Mouse (Mus musculus): ENCODE data around the gene Chid1. TPM values are rescaled to one million over a fixed set of nuclear protein-coding genes. Genes with fewer than 3 reads are reported as not detected.

The Chid1 gene
- polyA plus RNA-seq, 1 experiment from 2014 or later, result 20.5 TPM

DNA sequence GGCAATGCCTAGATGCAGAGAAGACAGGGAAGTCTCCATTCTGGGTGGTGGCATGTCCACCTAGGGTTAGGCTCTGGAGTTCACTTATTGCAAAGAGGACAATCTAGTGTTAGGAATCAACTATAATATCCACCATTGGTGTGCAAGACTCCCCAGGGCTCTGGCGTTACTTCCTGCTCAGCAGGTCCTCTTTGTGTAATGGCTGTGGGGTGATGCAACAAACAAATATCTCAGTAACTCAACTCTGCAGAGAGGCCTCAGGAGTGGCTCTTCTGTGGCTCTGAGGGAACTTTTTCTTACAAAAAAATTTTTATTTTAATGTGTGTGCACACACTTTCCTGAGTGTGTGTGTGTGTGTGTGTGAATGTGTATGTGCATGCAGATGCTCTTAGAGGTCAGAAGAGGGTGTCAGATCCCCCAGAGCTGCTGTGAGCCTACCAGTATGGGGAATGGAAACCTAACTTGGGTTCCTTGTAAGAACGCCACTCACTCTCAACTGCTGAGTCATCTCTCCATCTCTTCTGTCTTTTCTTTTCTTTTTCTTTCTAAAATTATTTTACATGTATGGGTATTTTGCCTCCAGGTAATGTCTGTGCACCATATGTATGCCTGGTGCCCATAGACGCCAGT, 9.9 kb upstream of the Chid1 start:
- ATAC-seq, result no peak
- Histone ChIP-seq H3K4me3 (ENCODE audit: low read depth, low read length) (no peak overlapping the region), H3K9me3 (ENCODE audit: control insufficient read depth) (no peaks in the 10 kb centered on the region), H3K4me1 (replicated peaks; ENCODE audit: control insufficient read depth, insufficient read depth, low read length) (no peaks in the 10 kb centered on the region), H3K27me3 (replicated peaks; ENCODE audit: control insufficient read depth, insufficient read depth, low read length) (no peaks in the 10 kb centered on the region), H3K9ac (ENCODE audit: low read depth, low read length) (no peak overlapping the region), H3K36me3 (ENCODE audit: control insufficient read depth, insufficient read depth) (no peaks in the 10 kb centered on the region), H3K4me2 (replicated peaks; ENCODE audit: low read depth) (no peak overlapping the region), H3K27ac (ENCODE audit: low read depth, low read length) (no peak overlapping the region)
- TF ChIP-seq CTCF (IDR thresholded peaks at IDR 0.05; ENCODE audit: low read depth), result no peak
- WGBS, result 87% methylated on average over 3 of the region's 3 CpGs

GRCm38 (mm10) chr7:141544654-141545053, 5.0 kb upstream of the Chid1 start:
- no peak for TF ChIP-seq CTCF (IDR thresholded peaks at IDR 0.05; ENCODE audit: low read depth)
- H3K27me3 ChIP-seq (replicated peaks; ENCODE audit: control insufficient read depth, insufficient read depth, low read length), result no peaks in the 10 kb centered on the region
- H3K36me3 ChIP-seq (ENCODE audit: control insufficient read depth, insufficient read depth), result no peaks in the 10 kb centered on the region
- no peak overlapping the region for H3K9ac ChIP-seq (ENCODE audit: low read depth, low read length)
- no peak for ATAC-seq
- H3K4me1 ChIP-seq (replicated peaks; ENCODE audit: control insufficient read depth, insufficient read depth, low read length), result peaks cover 6% of the 10 kb centered on the region; the same call in 1 of the 2 replicates
- no peak overlapping the region for H3K27ac ChIP-seq (ENCODE audit: low read depth, low read length)
- WGBS, result 72% methylated on average over 4 of the region's 4 CpGs
- H3K9me3 ChIP-seq (ENCODE audit: control insufficient read depth), result no peaks in the 10 kb centered on the region
- no peak overlapping the region for H3K4me2 ChIP-seq (replicated peaks; ENCODE audit: low read depth)
- no peak overlapping the region for H3K4me3 ChIP-seq (ENCODE audit: low read depth, low read length)

GRCm38 (mm10) chr7:141542588-141542987, 2.9 kb upstream of the Chid1 start:
- no peak for ATAC-seq
- WGBS, result 67% methylated on average over 2 of the region's 2 CpGs
- TF ChIP-seq CTCF (IDR thresholded peaks at IDR 0.05; ENCODE audit: low read depth), result no peak

GRCm38 (mm10) chr7:141541681-141542080, 2.0 kb upstream of the Chid1 start:
- WGBS, result 81% methylated on average over 4 of the region's 4 CpGs
- Histone ChIP-seq H3K9me3 (ENCODE audit: control insufficient read depth) (no peaks in the 10 kb centered on the region), H3K36me3 (ENCODE audit: control insufficient read depth, insufficient read depth) (no peaks in the 10 kb centered on the region), H3K4me2 (replicated peaks; ENCODE audit: low read depth) (no peak overlapping the region), H3K9ac (ENCODE audit: low read depth, low read length) (no peak overlapping the region), H3K4me1 (replicated peaks; ENCODE audit: control insufficient read depth, insufficient read depth, low read length) (peaks cover 6% of the 10 kb centered on the region; the same call in 1 of the 2 replicates), H3K27me3 (replicated peaks; ENCODE audit: control insufficient read depth, insufficient read depth, low read length) (no peaks in the 10 kb centered on the region), H3K4me3 (ENCODE audit: low read depth, low read length) (no peak overlapping the region), H3K27ac (ENCODE audit: low read depth, low read length) (no peak overlapping the region)
- TF ChIP-seq CTCF (IDR thresholded peaks at IDR 0.05; ENCODE audit: low read depth), result no peak
- no peak for ATAC-seq

More at GRCm38 (mm10) chr7:141542588-141542987, 2.9 kb upstream of the Chid1 start:
- Histone ChIP-seq H3K27me3 (replicated peaks; ENCODE audit: control insufficient read depth, insufficient read depth, low read length) (no peaks in the 10 kb centered on the region), H3K4me3 (ENCODE audit: low read depth, low read length) (no peak overlapping the region), H3K4me1 (replicated peaks; ENCODE audit: control insufficient read depth, insufficient read depth, low read length) (peaks cover 6% of the 10 kb centered on the region; the same call in 1 of the 2 replicates), H3K4me2 (replicated peaks; ENCODE audit: low read depth) (no peak overlapping the region), H3K9me3 (ENCODE audit: control insufficient read depth) (no peaks in the 10 kb centered on the region), H3K27ac (ENCODE audit: low read depth, low read length) (no peak overlapping the region), H3K9ac (ENCODE audit: low read depth, low read length) (no peak overlapping the region), H3K36me3 (ENCODE audit: control insufficient read depth, insufficient read depth) (no peaks in the 10 kb centered on the region)

GRCm38 (mm10) chr7:141540312-141541081, 840 bp upstream of the Chid1 start:
- Histone ChIP-seq H3K36me3 (ENCODE audit: control insufficient read depth, insufficient read depth) (no peaks in the 10 kb centered on the region), H3K27me3 (replicated peaks; ENCODE audit: control insufficient read depth, insufficient read depth, low read length) (no peaks in the 10 kb centered on the region), H3K4me3 (ENCODE audit: low read depth, low read length) (peak overlapping the region; percentile 75), H3K9me3 (ENCODE audit: control insufficient read depth) (no peaks in the 10 kb centered on the region), H3K27ac (ENCODE audit: low read depth, low read length) (peak overlapping the region; percentile 80; the same call in 1 of the 2 replicates), H3K4me2 (replicated peaks; ENCODE audit: low read depth) (peak overlapping the region; percentile 77), H3K9ac (ENCODE audit: low read depth, low read length) (no peak overlapping the region), H3K4me1 (replicated peaks; ENCODE audit: control insufficient read depth, insufficient read depth, low read length) (peaks cover 10% of the 10 kb centered on the region; the same call in 1 of the 2 replicates)
- WGBS, result 48% methylated on average over 13 of the region's 13 CpGs
- TF ChIP-seq CTCF (IDR thresholded peaks at IDR 0.05; ENCODE audit: low read depth), result no peak
- no peak for ATAC-seq

DNA sequence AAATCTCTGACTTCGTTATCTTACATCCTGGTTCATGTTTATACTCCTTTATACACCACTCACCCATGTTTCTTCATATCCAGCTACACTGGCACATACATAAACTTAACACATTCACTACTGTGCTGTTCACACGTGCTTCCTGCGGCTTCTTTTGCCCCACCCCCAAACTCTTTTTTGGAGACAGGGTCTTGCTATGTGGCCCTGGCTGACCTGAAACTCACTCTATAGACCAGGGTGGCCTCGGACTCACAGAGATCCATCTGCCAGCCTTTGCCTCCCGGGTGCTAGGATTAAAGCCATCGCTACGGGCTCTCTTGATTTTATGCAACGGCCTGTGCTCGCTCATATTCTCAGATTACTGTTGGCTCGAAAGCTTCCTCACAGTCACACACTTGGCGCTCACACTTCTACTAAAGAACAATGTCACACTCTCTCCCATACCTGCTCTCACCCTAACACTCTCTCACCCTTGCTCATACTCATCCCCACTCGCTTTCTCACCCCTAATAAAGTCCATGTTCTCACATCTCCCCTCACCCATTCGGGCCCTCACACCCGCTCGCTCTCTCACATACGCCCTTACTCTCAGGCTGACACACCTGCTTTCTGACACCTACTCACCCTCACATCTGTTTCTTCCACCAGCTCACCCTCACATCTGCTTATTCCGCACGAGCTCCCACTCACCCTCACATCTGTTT, 653 bp downstream of the Chid1 start:
- Histone ChIP-seq H3K27me3 (replicated peaks; ENCODE audit: control insufficient read depth, insufficient read depth, low read length) (no peaks in the 10 kb centered on the region), H3K9me3 (ENCODE audit: control insufficient read depth) (no peaks in the 10 kb centered on the region), H3K9ac (ENCODE audit: low read depth, low read length) (peak overlapping the region; percentile 63), H3K4me1 (replicated peaks; ENCODE audit: control insufficient read depth, insufficient read depth, low read length) (peaks cover 14% of the 10 kb centered on the region; the same call in 1 of the 2 replicates), H3K36me3 (ENCODE audit: control insufficient read depth, insufficient read depth) (no peaks in the 10 kb centered on the region), H3K27ac (ENCODE audit: low read depth, low read length) (peak overlapping the region; percentile 80), H3K4me2 (replicated peaks; ENCODE audit: low read depth) (peak overlapping the region; percentile 77), H3K4me3 (ENCODE audit: low read depth, low read length) (peak overlapping the region; percentile 75)
- no peak for TF ChIP-seq CTCF (IDR thresholded peaks at IDR 0.05; ENCODE audit: low read depth)
- WGBS, result 5% methylated on average over 18 of the region's 18 CpGs
- peak; percentile 17 for ATAC-seq

All from intestine, postnatal 0 days (tissue).